Mouse (Mus musculus) adrenal gland (tissue): ENCODE results near the gene Prpf8.

Source experiments
- intact Hi-C: fragments of 180-260 bp; cut with DNase I; formaldehyde crosslinking; loops from one replicate; pipeline ENCODE4 v1.15.1; 2025

Gene Prpf8

GRCm38 (mm10) chr11:75494296-75495049 is 7.9 kb downstream of the Prpf8 start:
- intact Hi-C loops = no loop called here

- intact Hi-C loops = no loop called here
Observed at GRCm38 (mm10) chr11:75498126-75498525, 11.5 kb downstream of the Prpf8 start.

GRCm38 (mm10) chr11:75508162-75508561 is 21.5 kb downstream of the Prpf8 start:
- intact Hi-C loops = no loop called here

GRCm38 (mm10) chr11:75508904-75509303 is 22.3 kb downstream of the Prpf8 start:
- intact Hi-C loops = no loop called here

- intact Hi-C loops = loop anchor here (5.0 kb wide), 2 partner anchors 58 to 108 kb away; partner anchors contain the start of gene Wdr81
Observed at GRCm38 (mm10) chr11:75509741-75510626, 23.4 kb downstream of the Prpf8 start, which contains the start of gene Rilp. Rilp (plus strand) TSS chr11:75510094.

- intact Hi-C loops = loop anchor here (5.0 kb wide), 2 partner anchors 58 to 108 kb away; partner anchors contain the start of gene Wdr81
Observed at GRCm38 (mm10) chr11:75510627-75510993, 24.0 kb downstream of the Prpf8 start.

- intact Hi-C loops = loop anchor here (5.0 kb wide), 2 partner anchors 59 to 109 kb away; partner anchors contain the start of gene Wdr81
Observed at GRCm38 (mm10) chr11:75511213-75511612, 24.6 kb downstream of the Prpf8 start.

- intact Hi-C loops = loop anchor here (5.0 kb wide), 2 partner anchors 60 to 110 kb away; partner anchors contain the start of gene Wdr81
Observed at GRCm38 (mm10) chr11:75512301-75513018, 25.8 kb downstream of the Prpf8 start.

- intact Hi-C loops = loop anchor here (5.0 kb wide), 2 partner anchors 61 to 111 kb away; partner anchors contain the start of gene Wdr81
Observed at GRCm38 (mm10) chr11:75513336-75513735, 26.7 kb downstream of the Prpf8 start, which contains the start of gene Scarf1. Scarf1 (plus strand) TSS chr11:75513540.

- intact Hi-C loops = no loop called here
Observed at GRCm38 (mm10) chr11:75515186-75515585, 28.6 kb downstream of the Prpf8 start.

GRCm38 (mm10) chr11:75519834-75520633 is 33.4 kb downstream of the Prpf8 start:
- intact Hi-C loops = no loop called here

- intact Hi-C loops = no loop called here
Observed at GRCm38 (mm10) chr11:75521609-75522008, 35.0 kb downstream of the Prpf8 start.

GRCm38 (mm10) chr11:75522793-75523192 is 36.2 kb downstream of the Prpf8 start:
- intact Hi-C loops = no loop called here

GRCm38 (mm10) chr11:75525531-75526125 is 39.0 kb downstream of the Prpf8 start:
- intact Hi-C loops = no loop called here

- intact Hi-C loops = no loop called here
Observed at GRCm38 (mm10) chr11:75526943-75527342, 40.3 kb downstream of the Prpf8 start.

- intact Hi-C loops = loop anchor here (1.0 kb wide), 1 partner anchor 44 kb away; no protein-coding TSS in a partner anchor
Observed at GRCm38 (mm10) chr11:75529771-75530170, 43.2 kb downstream of the Prpf8 start.

GRCm38 (mm10) chr11:75530325-75530724 is 43.7 kb downstream of the Prpf8 start:
- intact Hi-C loops = loop anchor here (1.0 kb wide), 1 partner anchor 43 kb away; no protein-coding TSS in a partner anchor

- intact Hi-C loops = loop anchor here (1.0 kb wide), 1 partner anchor 42 kb away; no protein-coding TSS in a partner anchor
Observed at GRCm38 (mm10) chr11:75530845-75531373, 44.3 kb downstream of the Prpf8 start.
